Mouse (Mus musculus) limb, embryonic 15.5 days (tissue): Measurements from ENCODE around the gene Polrmt. TPM values are rescaled to one million over a fixed set of nuclear protein-coding genes. Genes with fewer than 3 reads are reported as not detected.
"Not testable (repeated sequence)": the region's sequence is repeated elsewhere in the genome, so short reads cannot be mapped to it uniquely, and the experiment has no call there.

Experiments used
- ATAC-seq: fragments of 200-750 bp; cut with Nextera tagmentation; 2 replicates; pipeline ENCODE4 v1.8.0; 2017; ENCODE audit warnings: low read depth, moderate TSS enrichment; ENCODE audit not compliant: insufficient number of reproducible peaks, low FRiP score, low TSS enrichment
- H3K27ac ChIP-seq: fragments of 300-500 bp; sonication (generic); 2 replicates; pipeline ENCODE4 v1.5.1; 2015; ENCODE audit warnings: moderate library complexity, mild to moderate bottlenecking, inconsistent platforms
- H3K27me3 ChIP-seq: fragments of 300-500 bp; sonication (generic); 2 replicates; pipeline ENCODE4 v1.6.1; 2015; ENCODE audit warnings: inconsistent platforms
- H3K36me3 ChIP-seq: fragments of 300-500 bp; sonication (generic); 2 replicates; pipeline ENCODE4 v1.6.1; 2015; ENCODE audit warnings: inconsistent platforms
- H3K4me1 ChIP-seq: fragments of 300-500 bp; sonication (generic); 2 replicates; pipeline ENCODE4 v1.6.1; 2015; ENCODE audit warnings: inconsistent platforms
- H3K4me2 ChIP-seq: fragments of 300-500 bp; sonication (generic); 2 replicates; pipeline ENCODE4 v1.6.1; 2015; ENCODE audit warnings: mild to moderate bottlenecking, inconsistent platforms
- H3K4me3 ChIP-seq: fragments of 300-500 bp; sonication (generic); 2 replicates; pipeline ENCODE4 v1.5.1; 2015; ENCODE audit warnings: mild to moderate bottlenecking, inconsistent platforms
- H3K9ac ChIP-seq: fragments of 300-500 bp; sonication (generic); 2 replicates; pipeline ENCODE4 v1.6.1; 2015; ENCODE audit warnings: inconsistent platforms
- H3K9me3 ChIP-seq: fragments of 300-500 bp; sonication (generic); 2 replicates; pipeline ENCODE4 v1.6.1; 2016; ENCODE audit warnings: inconsistent platforms
- WGBS: fragments of 180-500 bp; shearing (Covaris S2); methylation state at CpG from one replicate; pipeline ENCODE4 v1.1.7; 2015; 5-methylcytosine and 5-hydroxymethylcytosine counted together
- polyA plus RNA-seq: library from polyadenylated mRNA; unstranded; fragments of >200 nt; fragmentation: Nextera tagmentation; extraction: Ambion mirVana; gene quantifications from 2 replicates; pipeline ENCODE4 v1.2.1, GENCODE M21; 2015

Polrmt gene
- polyA plus RNA-seq, 1 experiment from 2014 or later = 41.5 TPM

DNA sequence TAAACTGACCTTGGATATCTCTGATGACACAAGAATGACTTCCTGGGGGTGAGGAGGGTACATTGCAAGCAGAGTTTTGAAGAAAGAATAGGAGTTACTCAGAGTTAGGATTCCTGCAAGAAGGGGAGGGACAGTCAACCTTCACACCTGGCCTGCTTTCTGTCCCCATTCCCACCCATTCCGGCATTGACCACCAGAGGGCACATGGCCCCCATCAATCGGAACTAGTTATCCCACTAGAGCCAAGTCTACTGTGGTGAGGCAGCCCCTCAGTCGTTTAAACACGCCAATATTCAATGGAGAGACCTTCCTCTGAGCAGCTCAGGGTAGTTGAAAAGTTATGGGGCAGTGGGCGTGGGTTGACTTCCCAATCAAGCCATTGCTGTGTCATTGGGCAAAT, 22.0 kb upstream of the Polrmt start:
- H3K27ac ChIP-seq = 0 out of 2 replicates have a peak overlapping the region, but pooled peaks have one; percentile 96
- ATAC-seq = no peak
- WGBS = 0% methylated on average over 5 of the region's 5 CpGs

DNA sequence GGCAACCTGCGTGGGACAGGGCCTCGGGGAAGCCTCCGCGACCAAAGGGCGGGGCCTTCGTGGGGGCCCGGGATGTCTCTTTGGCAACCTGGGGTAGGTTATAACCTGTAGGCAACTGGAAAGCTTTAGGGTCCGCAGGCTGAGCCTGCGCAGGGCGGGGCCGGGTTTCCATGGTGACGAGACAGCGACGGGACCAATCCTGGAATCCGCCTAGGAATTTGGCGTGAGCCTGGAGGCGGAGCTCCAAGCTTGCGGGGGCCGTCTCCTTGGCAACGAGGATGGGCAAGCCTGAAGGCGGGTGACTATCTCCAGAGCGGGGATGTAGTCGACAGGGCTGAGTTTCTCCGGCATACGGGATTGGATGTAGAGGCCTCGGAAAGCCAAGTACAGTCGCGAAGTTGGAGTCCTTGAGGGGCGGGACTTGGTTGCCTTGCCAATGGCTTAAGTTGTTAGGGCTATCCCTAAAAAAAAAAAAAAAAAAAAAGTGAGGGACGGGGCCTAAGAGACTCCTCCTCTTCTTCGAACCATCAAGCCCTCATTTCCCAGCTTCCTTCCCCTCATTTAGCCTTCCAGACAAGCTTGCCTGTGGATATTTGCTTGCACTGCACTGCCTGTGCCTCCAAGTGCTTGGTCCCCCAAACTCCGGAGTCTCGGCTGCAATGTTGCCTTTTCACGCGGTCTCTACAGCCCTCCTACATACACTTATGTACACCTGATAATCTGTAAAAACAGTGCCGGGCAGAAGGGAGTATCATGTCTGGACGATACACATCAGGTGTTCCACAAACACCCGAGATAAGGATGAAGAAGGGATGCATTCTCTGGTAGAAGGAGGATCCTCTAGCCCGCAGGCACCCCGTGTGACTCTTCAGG, 21.2 kb upstream of the Polrmt start:
- Histone ChIP-seq H3K4me3 (peak overlapping the region; percentile 100), H3K4me2 (peak overlapping the region; percentile 83), H3K9ac (peak overlapping the region; percentile 31), H3K9me3 (no peaks in the 10 kb centered on the region), H3K36me3 (peaks cover under 1% of the 10 kb centered on the region), H3K27ac (peak overlapping the region; percentile 96), H3K4me1 (peaks cover 42% of the 10 kb centered on the region), H3K27me3 (no peaks in the 10 kb centered on the region)
- 11% methylated on average over 40 of the region's 40 CpGs for WGBS
- ATAC-seq = peak; percentile 76

More for the DNA sequence above, 22.0 kb upstream of the Polrmt start:
- no peak overlapping the region for H3K9ac ChIP-seq
- no peak overlapping the region; the same call in 1 of the 2 replicates for H3K4me2 ChIP-seq
- no peak overlapping the region for H3K4me3 ChIP-seq
- no peaks in the 10 kb centered on the region for H3K27me3 ChIP-seq
- H3K9me3 ChIP-seq = no peaks in the 10 kb centered on the region
- H3K36me3 ChIP-seq = no peaks in the 10 kb centered on the region; the same call in 1 of the 2 replicates
- H3K4me1 ChIP-seq = peaks cover 39% of the 10 kb centered on the region

DNA sequence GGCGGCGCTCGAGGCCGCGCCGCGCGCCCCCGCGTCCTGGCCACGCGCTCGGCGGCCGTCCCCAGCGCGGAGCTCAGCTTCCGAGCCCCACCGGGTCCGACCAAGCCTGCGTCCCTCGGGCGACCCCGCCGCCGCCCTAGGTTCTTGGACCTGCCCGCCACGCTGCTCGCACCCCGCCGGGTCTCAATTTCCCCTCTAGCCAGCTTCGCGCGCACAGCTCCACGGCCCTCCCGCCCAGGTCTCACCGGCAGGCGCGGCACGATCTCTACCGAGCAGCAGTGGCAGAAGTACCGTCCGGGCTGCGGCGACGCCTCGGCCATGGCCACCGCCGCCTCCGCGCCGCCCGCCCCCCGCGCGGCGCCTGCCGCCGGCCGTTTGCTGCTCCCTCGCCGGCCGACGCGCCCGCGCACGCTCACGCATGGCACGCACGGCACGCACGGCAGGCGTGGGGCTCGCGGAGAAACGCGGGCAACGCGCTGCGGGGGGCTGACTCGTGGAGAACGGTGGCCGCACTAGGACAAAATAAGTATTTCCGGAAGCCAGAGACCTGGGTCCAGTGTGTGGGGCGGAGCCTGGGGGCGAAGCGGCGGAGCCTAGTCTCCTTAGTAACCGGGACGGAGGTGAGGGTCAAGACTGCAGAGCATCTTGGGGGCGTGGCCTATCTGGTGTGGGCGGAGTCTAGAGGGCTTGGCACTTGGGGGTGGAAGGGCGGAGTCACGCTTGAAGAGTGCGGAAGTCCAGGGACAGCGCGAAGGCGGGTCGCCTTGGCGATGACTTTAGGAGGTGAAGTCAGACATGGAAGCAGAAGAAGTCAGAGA, 20.3 kb upstream of the Polrmt start, which contains the start of gene Rnf126:
TSS of gene Rnf126 (minus strand) at position 445 of the 818 bp plus-strand sequence.
- Histone ChIP-seq H3K27ac (peak within 1 kb of the TSS; percentile 96), H3K4me3 (peak within 1 kb of the TSS; percentile 100), H3K9me3 (no peaks in the 10 kb centered on the region), H3K4me2 (peak within 1 kb of the TSS; percentile 83), H3K9ac (peak within 1 kb of the TSS; percentile 97), H3K27me3 (no peaks in the 10 kb centered on the region), H3K4me1 (peaks cover 42% of the 10 kb centered on the region), H3K36me3 (peaks cover 10% of the 10 kb centered on the region)
- whole genome bisulfite sequencing = under 1% methylated on average over 99 of the region's 101 CpGs
- peak; percentile 91 for ATAC-seq

DNA sequence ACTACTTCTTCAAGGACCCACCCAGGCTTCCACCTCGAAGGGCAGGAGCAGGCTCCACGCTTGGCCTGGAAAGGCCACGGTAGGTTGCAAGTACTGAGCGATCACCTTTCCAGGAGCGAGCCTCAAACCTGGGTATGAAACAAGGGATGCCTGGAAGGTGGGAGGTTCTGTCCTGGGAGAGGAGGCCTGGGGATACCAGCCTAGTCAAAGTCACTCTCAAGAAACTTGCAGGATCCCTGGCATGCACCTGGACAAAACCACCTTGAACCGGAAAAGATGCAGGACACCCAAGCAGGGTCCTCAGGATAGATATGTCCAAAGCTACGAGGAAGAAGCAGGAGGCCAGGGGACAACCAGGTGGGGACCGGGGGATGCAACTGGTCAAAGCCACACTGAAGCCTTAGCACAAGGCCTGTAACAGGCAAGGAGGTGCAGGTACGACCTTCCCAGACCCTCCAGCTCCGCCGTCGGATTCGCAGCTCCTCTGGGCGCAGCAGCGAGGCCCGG, 19.7 kb upstream of the Polrmt start:
- WGBS = 7% methylated on average over 16 of the region's 16 CpGs
- H3K36me3 ChIP-seq = peaks cover 16% of the 10 kb centered on the region
- H3K4me3 ChIP-seq = peak overlapping the region; percentile 100
- no peaks in the 10 kb centered on the region for H3K9me3 ChIP-seq
- peak overlapping the region; percentile 96 for H3K27ac ChIP-seq
- H3K4me2 ChIP-seq = peak overlapping the region; percentile 83
- H3K27me3 ChIP-seq = no peaks in the 10 kb centered on the region
- H3K4me1 ChIP-seq = peaks cover 42% of the 10 kb centered on the region
- H3K9ac ChIP-seq = peak overlapping the region; percentile 97
- ATAC-seq = no peak

DNA sequence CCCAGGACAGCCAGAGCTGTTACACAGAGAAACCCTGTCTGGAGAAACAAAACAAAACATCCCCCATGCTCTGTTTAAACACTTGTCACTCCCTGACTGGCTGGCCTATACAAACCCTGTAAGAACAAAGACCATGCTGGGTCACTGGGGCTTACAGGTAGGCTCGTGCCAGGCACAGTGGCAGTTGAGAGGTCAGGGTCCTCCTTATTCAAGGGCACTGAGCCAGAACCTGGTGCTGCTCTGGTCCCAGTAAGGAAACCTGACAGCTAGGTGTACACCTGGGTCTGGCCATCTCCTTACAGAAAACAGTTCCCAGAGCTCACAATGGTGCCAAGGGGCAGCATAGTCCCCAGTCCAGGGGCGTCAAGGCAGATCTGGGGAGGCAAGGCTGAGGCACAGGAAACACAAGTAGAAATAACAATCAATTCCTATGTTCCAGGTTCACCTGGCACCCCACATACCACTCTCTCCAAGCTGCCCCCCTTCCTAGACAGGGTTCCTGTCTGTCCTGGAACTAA, 18.9 kb upstream of the Polrmt start:
- Histone ChIP-seq H3K4me3 (peak overlapping the region; percentile 100), H3K27me3 (no peaks in the 10 kb centered on the region), H3K27ac (no peak overlapping the region; the same call in 1 of the 2 replicates), H3K4me2 (peak overlapping the region; percentile 83), H3K4me1 (peaks cover 42% of the 10 kb centered on the region), H3K9ac (peak overlapping the region; percentile 97; the same call in 1 of the 2 replicates), H3K9me3 (no peaks in the 10 kb centered on the region), H3K36me3 (peaks cover 24% of the 10 kb centered on the region)
- WGBS = 81% methylated on average over 2 of the region's 2 CpGs
- no peak for ATAC-seq

DNA sequence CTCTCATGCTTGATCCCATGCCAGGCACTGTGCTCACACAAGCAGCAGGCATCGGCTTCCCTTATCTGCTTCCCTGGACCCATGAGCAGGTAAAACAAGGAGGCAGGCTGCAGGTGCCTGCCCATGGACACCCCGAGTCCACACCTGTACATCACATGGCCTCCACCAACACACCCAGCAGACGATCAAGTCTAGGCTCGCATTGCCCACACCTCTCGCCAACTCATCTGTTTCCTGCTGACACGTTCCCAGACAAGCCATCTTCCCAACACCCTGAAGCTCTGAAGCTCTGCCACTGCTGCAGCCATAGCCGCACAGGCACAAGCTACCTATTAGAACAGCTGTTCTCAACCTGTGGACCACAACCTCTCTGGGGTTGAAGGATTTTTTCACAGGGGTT, 17.9 kb upstream of the Polrmt start:
- 63% methylated on average over 7 of the region's 7 CpGs for WGBS
- H3K4me3 ChIP-seq = no peak overlapping the region
- no peak overlapping the region for H3K27ac ChIP-seq
- H3K36me3 ChIP-seq = peaks cover 32% of the 10 kb centered on the region
- no peaks in the 10 kb centered on the region for H3K9me3 ChIP-seq
- H3K4me2 ChIP-seq = no peak overlapping the region
- no peak overlapping the region for H3K9ac ChIP-seq
- peaks cover 42% of the 10 kb centered on the region for H3K4me1 ChIP-seq
- no peaks in the 10 kb centered on the region for H3K27me3 ChIP-seq
- no peak for ATAC-seq

DNA sequence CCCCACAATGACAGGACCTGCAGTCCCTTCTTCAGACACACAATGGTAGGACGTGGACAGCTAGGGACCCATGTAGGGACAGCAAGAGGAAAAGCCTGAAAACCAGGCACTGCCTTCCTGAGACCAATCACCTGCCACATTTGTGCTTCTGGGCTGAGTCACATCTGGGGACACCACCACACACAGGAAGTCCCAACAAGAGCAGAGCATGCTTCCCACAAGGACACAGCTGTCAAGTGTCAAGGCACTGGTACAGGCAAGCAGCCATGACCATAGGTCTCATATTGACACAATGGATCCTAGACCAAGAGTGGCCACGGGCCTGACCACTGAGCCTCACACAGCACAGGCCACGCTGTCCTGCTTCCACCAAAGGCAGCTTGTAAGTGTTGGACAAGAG, 16.5 kb upstream of the Polrmt start:
- Histone ChIP-seq H3K36me3 (peaks cover 45% of the 10 kb centered on the region), H3K4me2 (no peak overlapping the region), H3K9ac (no peak overlapping the region), H3K4me1 (peaks cover 34% of the 10 kb centered on the region), H3K27ac (no peak overlapping the region), H3K4me3 (no peak overlapping the region), H3K27me3 (no peaks in the 10 kb centered on the region), H3K9me3 (no peaks in the 10 kb centered on the region)
- 84% methylated on average over 3 of the region's 3 CpGs for WGBS
- ATAC-seq = no peak

DNA sequence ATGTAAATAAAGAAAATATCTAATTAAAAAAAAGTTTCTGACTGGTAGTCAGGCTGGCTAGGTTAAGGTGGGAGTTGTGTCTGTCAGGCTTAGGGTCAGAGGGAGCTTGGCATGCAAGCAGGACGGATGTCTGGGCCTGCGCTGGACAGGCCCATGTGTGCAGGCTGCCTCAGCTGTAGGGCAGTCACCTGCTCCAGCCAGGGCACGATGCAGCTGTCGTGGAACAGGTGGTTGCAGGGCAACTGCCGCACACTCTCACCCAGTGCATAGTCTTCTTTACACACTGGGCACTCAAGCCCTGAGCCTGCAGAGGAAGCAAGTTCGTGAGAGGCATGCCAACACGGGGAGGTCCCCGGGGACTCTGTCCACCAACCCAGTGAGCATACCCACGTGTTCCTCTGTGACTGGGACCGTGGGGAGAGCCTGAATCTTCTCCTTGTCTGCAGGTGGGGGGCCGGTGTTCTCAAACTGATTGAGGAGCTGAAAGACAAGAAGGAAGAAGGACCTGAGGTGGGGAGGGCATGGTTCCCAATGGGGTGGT, 14.3 kb upstream of the Polrmt start:
- WGBS = 84% methylated on average over 11 of the region's 11 CpGs
- Histone ChIP-seq H3K4me2 (no peak overlapping the region), H3K36me3 (peaks cover 66% of the 10 kb centered on the region), H3K9ac (no peak overlapping the region), H3K27me3 (no peaks in the 10 kb centered on the region), H3K9me3 (no peaks in the 10 kb centered on the region), H3K4me3 (no peak overlapping the region), H3K4me1 (peaks cover 24% of the 10 kb centered on the region), H3K27ac (no peak overlapping the region)
- no peak for ATAC-seq

DNA sequence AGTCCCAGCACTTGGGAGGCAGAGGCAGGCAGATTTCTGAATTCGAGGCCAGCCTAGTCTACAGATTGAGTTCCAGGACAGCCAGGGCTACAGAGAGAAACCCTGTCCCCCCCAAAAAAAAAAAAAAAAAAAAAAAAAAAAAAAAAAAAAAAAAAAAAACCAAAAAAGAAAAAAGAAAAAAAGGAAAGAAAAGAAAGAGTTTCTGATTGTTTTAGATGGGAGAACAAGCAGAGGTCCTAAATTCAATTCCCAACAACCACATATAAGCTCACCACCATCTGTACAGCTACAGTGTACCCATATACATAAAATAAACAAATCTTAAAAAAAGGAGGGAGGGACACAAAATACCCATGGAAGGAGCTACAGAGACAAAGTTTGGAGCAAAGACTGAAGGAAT, 13.3 kb upstream of the Polrmt start:
- not testable (repeated sequence) for H3K9me3 ChIP-seq, ATAC-seq, H3K27me3 ChIP-seq, H3K9ac ChIP-seq, H3K27ac ChIP-seq, H3K4me2 ChIP-seq, H3K4me3 ChIP-seq
- Histone ChIP-seq H3K36me3 (peaks cover 66% of the 10 kb centered on the region), H3K4me1 (peaks cover 24% of the 10 kb centered on the region)
- WGBS = 96% methylated on average over 1 of the region's 1 CpGs

DNA sequence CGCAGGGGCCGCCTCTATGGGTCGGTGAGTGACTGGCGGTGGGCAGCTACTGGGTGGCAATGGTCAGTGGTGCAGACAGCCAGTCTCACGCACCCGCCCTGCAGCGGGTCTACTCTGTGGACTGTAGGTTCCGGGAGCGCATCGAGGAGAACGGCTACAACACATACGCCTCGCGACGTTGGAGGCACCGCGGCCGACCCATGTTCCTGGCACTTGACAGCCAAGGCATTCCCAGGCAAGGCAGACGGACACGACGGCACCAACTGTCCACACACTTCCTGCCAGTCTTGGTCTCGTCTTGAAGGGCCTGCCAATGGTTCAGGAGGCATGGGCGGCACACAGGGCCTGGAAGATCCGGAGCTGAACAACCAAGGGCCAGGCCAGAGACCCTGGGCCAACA, 10.3 kb upstream of the Polrmt start:
- H3K9ac ChIP-seq = no peak overlapping the region
- no peak for ATAC-seq
- peaks cover 11% of the 10 kb centered on the region for H3K4me1 ChIP-seq
- peaks cover 56% of the 10 kb centered on the region for H3K36me3 ChIP-seq
- no peaks in the 10 kb centered on the region for H3K27me3 ChIP-seq
- no peak overlapping the region for H3K4me3 ChIP-seq
- no peaks in the 10 kb centered on the region for H3K9me3 ChIP-seq
- H3K4me2 ChIP-seq = no peak overlapping the region
- no peak overlapping the region for H3K27ac ChIP-seq
- 90% methylated on average over 24 of the region's 24 CpGs for WGBS

DNA sequence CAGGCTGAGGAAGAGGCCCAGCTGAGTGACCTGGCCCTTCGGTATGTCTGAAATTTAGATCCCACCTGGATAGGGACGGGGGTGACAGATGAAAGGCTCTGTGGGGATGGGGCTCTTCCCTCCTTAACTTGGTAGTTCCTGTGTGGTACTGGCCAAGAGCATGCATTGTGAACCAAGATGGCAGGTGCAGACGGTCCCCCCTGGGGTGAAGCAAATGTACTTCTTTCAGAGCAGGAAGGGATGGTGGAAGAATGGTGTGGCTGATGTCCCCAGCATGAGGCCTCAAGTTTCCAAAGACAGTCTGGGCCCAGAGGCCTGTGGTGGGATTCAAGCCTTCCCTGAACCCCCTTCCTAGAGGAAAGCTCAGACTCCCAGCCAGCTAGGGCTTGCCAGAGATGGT, 9.5 kb upstream of the Polrmt start:
- Histone ChIP-seq H3K9me3 (no peaks in the 10 kb centered on the region), H3K36me3 (peaks cover 48% of the 10 kb centered on the region), H3K4me1 (peaks cover 11% of the 10 kb centered on the region), H3K4me3 (no peak overlapping the region), H3K27me3 (no peaks in the 10 kb centered on the region), H3K4me2 (no peak overlapping the region), H3K9ac (no peak overlapping the region), H3K27ac (no peak overlapping the region)
- no peak; the same call in 1 of the 2 replicates for ATAC-seq
- WGBS = 77% methylated on average over 3 of the region's 3 CpGs
